Mouse (Mus musculus): ENCODE measurements around the gene 4933407L21Rik.
A peak's percentile ranks its signal among the peaks of the same experiment; 100 is the strongest.

4933407L21Rik gene

GRCm38 (mm10) chr1:85928057-85928687, at the start of gene 4933407L21Rik:
Gene 4933407L21Rik (plus strand): TSS chr1:85928483.
- DNase-seq: peak; percentile 52 to 59

- DNase-seq: no peak
Observed at GRCm38 (mm10) chr1:85882003-85882402, 46.3 kb upstream of the 4933407L21Rik start.

- DNase-seq: no peak
Observed at GRCm38 (mm10) chr1:85887221-85887620, 41.1 kb upstream of the 4933407L21Rik start.

GRCm38 (mm10) chr1:85894231-85894747, 34.0 kb upstream of the 4933407L21Rik start, which contains the start of gene Itm2c:
Gene Itm2c (plus strand): TSS chr1:85894281.
- DNase-seq: peak; percentile 92

GRCm38 (mm10) chr1:85894748-85895360, 33.4 kb upstream of the 4933407L21Rik start:
- peak; percentile 72 to 79 for DNase-seq

- peak; percentile 71 to 75 for DNase-seq
Observed at GRCm38 (mm10) chr1:85895391-85895837, 32.9 kb upstream of the 4933407L21Rik start.

GRCm38 (mm10) chr1:85896110-85896509, 32.2 kb upstream of the 4933407L21Rik start:
- no peak for DNase-seq

- peak; percentile 50 to 66 for DNase-seq
Observed at GRCm38 (mm10) chr1:85896781-85897700, 31.2 kb upstream of the 4933407L21Rik start.

GRCm38 (mm10) chr1:85897901-85898760, 30.2 kb upstream of the 4933407L21Rik start:
- DNase-seq: no peak

GRCm38 (mm10) chr1:85898761-85899387, 29.4 kb upstream of the 4933407L21Rik start:
- peak; percentile 62 to 65 for DNase-seq

GRCm38 (mm10) chr1:85899388-85899761, 28.9 kb upstream of the 4933407L21Rik start:
- DNase-seq: peak; percentile 27 to 31

GRCm38 (mm10) chr1:85900521-85901333, 27.6 kb upstream of the 4933407L21Rik start:
- DNase-seq: peak in 1 of 2 experiments; percentile 34

GRCm38 (mm10) chr1:85901516-85902107, 26.7 kb upstream of the 4933407L21Rik start:
- peak in 1 of 2 experiments; percentile 28 for DNase-seq

- DNase-seq: peak; percentile 81 to 83
Observed at GRCm38 (mm10) chr1:85902108-85902561, 26.1 kb upstream of the 4933407L21Rik start.

- DNase-seq: no peak
Observed at GRCm38 (mm10) chr1:85906892-85907291, 21.4 kb upstream of the 4933407L21Rik start.

- DNase-seq: no peak
Observed at GRCm38 (mm10) chr1:85908754-85909590, 19.3 kb upstream of the 4933407L21Rik start.

- DNase-seq: no peak
Observed at GRCm38 (mm10) chr1:85913078-85913755, 15.1 kb upstream of the 4933407L21Rik start.

GRCm38 (mm10) chr1:85915890-85916289, 12.4 kb upstream of the 4933407L21Rik start:
- no peak for DNase-seq

Data from cerebellum, postnatal 14 days (tissue).